Mouse (Mus musculus) CH12.LX (cell line): Measurements from ENCODE around the gene Slc16a12.

Experiments
- CHD2 ChIP-seq: IDR thresholded peaks from 2 replicates; pipeline ENCODE4 v1.6.1; 2011; ENCODE audit warnings: low read length, improper control_type of control experiment
- PAX5 ChIP-seq: IDR thresholded peaks from 2 replicates; pipeline ENCODE4 v1.6.1; 2012; ENCODE audit warnings: low read length, inconsistent platforms, mixed read lengths
- POLR2A ChIP-seq: IDR thresholded peaks from 2 replicates; pipeline ENCODE4 v1.6.1; 2011; ENCODE audit warnings: low read depth, mild to moderate bottlenecking, improper control_type of control experiment, low read length
- ZC3H11A ChIP-seq: IDR thresholded peaks from 2 replicates; pipeline ENCODE4 v1.6.1; 2012; ENCODE audit warnings: low read depth, mild to moderate bottlenecking, inconsistent platforms, low read length, improper control_type of control experiment

- TF ChIP-seq CHD2 (no peak), POLR2A (no peak), ZC3H11A (no peak), PAX5 (no peak)
These were observed 73.6 kb downstream of the Slc16a12 start for GRCm38 (mm10) chr19:34673476-34673875.
